Mouse (Mus musculus): ENCODE data around the gene Dido1. TPM values are rescaled to one million over a fixed set of nuclear protein-coding genes. Genes with fewer than 3 reads are reported as not detected.

Dido1 gene
- polyA plus RNA-seq, 1 experiment from 2014 or later: 31.5 TPM

DNA sequence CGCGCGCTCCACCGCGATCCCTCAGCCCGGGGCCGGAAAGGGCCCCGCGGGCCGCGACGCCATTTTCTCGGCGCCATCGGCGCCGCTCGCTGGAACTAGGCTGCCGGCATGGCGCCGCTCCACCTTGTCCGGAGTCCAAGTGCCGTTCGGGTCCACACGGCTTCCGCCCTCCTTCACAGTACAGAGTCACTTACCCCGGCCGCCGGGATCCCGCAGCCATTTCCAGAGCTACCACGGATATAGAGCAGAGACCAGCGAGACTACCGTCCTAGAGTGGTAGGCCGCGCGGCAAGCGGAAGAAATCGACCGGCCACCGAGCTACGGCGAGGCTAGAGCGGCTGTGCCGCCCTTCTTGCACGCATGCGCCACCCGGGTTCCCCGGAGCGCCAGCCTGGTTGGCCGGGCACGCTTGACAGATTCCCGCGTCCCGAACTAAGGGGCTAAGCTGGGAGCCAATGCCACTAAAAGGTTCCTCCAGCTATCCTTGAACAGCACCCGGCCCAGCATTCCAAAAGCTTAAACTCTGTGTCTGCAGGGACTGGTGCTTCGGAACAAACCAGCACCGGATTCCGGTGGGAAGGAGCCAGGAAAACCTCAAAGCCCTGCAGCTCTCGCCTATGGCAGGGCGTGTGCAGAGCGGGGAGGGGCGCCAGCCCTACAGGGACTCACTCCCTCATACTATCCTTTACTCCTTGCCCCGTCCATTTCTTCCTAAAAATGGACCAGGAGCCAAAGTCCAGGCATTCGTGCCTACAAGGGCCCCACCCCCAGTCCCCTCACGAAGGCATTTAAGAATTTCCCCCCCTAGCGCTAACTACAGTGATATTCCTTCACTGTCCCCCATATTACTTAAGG lies 7.8 kb downstream of the Dido1 start:
- Histone ChIP-seq H3K9me3 (ENCODE audit: control insufficient read depth, low read length) (no peaks in the 10 kb centered on the region), H3K4me2 (ENCODE audit: low read depth) (peak overlapping the region; percentile 93), H3K9ac (ENCODE audit: low read length) (peak overlapping the region; percentile 97), H3K4me3 (ENCODE audit: low read depth, low read length) (peak overlapping the region; percentile 90), H3K36me3 (ENCODE audit: control insufficient read depth, insufficient read depth, low read length) (no peaks in the 10 kb centered on the region), H3K27ac (ENCODE audit: low read depth, low read length) (peak overlapping the region; percentile 85), H3K4me1 (ENCODE audit: control insufficient read depth, insufficient read depth, low read length) (peaks cover 19% of the 10 kb centered on the region), H3K27me3 (ENCODE audit: control insufficient read depth, insufficient read depth, low read length) (no peaks in the 10 kb centered on the region)
- DNase-seq (ENCODE audit: low spot score) (peak; percentile 93), ATAC-seq (ENCODE audit: insufficient read depth, low FRiP score, low TSS enrichment) (peak; percentile 95)
- under 1% methylated on average over 66 of the region's 66 CpGs for WGBS

DNA sequence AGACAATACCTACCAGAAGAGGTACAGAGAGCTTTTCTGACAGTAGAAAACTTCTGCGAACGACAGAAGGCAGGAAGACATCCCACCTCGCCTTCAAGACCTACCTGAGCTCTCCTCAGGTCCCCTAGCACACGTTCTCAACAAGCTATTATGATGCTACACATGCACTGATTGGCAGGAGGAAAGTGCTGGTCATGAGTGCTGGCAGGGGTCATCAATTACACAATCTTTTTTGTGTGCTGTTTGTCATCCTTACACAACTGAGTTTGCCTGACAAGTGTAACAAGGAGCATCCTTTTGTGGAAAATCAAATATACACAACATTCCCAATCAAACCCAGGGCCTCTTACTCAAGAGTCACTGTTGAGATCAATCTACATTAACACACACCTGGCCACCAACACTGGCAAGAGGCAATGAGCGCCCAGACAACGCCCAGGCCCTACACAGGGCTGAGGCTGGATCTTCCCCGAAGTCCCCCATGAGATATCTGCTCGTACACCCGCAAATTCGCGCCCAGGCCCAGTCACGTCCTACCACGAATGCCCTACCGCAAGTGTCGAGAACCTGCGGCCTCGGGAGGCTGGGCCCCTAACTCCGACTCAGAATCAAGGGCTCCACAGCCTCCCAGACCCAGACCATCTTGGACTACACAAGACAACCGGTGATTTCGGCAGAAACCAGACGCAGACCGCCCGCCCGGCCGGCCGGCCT lies 8.6 kb downstream of the Dido1 start:
- Histone ChIP-seq H3K27ac (ENCODE audit: low read depth, low read length) (peak overlapping the region; percentile 85), H3K4me2 (ENCODE audit: low read depth) (peak overlapping the region; percentile 93), H3K4me1 (ENCODE audit: control insufficient read depth, insufficient read depth, low read length) (peaks cover 19% of the 10 kb centered on the region), H3K9ac (ENCODE audit: low read length) (peak overlapping the region; percentile 97), H3K4me3 (ENCODE audit: low read depth, low read length) (peak overlapping the region; percentile 90), H3K27me3 (ENCODE audit: control insufficient read depth, insufficient read depth, low read length) (no peaks in the 10 kb centered on the region), H3K9me3 (ENCODE audit: control insufficient read depth, low read length) (no peaks in the 10 kb centered on the region), H3K36me3 (ENCODE audit: control insufficient read depth, insufficient read depth, low read length) (no peaks in the 10 kb centered on the region)
- DNase-seq (ENCODE audit: low spot score) (no peak), ATAC-seq (ENCODE audit: insufficient read depth, low FRiP score, low TSS enrichment) (peak; percentile 8; the same call in 1 of the 2 replicates)
- 7% methylated on average over 26 of the region's 26 CpGs for WGBS

DNA sequence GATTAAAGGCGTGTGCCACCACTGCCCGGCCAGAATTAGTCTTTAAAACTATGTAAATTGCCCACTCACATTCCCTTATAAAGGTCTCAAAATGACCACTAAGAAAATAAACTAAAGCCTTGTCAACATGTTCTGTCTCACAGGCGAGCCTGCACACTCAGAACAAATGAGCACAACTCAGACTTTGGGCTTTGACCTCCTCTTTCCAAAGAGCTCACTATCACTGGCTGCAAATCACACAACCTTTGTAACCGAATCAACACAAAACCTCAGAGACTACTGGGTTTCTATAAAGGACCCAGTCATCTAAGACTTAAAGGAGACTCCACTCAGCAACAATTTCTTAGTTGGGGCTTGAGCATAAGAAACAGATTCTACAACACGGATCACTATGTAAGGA lies 9.3 kb downstream of the Dido1 start:
- H3K9ac ChIP-seq (ENCODE audit: low read length): 0 out of 2 replicates have a peak overlapping the region, but pooled peaks have one; percentile 15
- DNase-seq (ENCODE audit: low spot score) (no peak), ATAC-seq (ENCODE audit: insufficient read depth, low FRiP score, low TSS enrichment) (no peak)
- no peaks in the 10 kb centered on the region for H3K36me3 ChIP-seq (ENCODE audit: control insufficient read depth, insufficient read depth, low read length)
- H3K27ac ChIP-seq (ENCODE audit: low read depth, low read length): no peak overlapping the region
- H3K4me2 ChIP-seq (ENCODE audit: low read depth): peak overlapping the region; percentile 93
- H3K27me3 ChIP-seq (ENCODE audit: control insufficient read depth, insufficient read depth, low read length): no peaks in the 10 kb centered on the region
- H3K4me1 ChIP-seq (ENCODE audit: control insufficient read depth, insufficient read depth, low read length): peaks cover 19% of the 10 kb centered on the region
- no peaks in the 10 kb centered on the region for H3K9me3 ChIP-seq (ENCODE audit: control insufficient read depth, low read length)
- 82% methylated on average over 5 of the region's 5 CpGs for WGBS
- H3K4me3 ChIP-seq (ENCODE audit: low read depth, low read length): peak overlapping the region; percentile 90

DNA sequence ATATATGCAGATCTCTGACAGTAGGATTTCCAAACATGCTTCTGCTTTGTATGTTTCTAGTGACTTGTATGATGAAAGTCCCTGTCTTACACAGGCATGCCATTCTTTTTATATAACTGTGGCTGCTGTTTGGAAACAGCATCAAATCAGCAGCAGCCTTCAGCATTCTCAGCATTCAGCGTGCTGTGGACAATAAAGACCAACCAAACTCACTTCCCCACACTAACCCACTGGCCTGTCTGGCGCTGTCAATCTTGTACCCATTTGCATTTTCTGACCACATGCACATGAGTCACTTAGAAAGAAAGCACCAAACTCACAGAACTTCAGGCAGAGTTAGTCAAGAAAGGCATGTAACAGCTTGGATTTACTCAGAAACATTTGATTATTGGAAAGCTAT lies 14.6 kb downstream of the Dido1 start:
- DNase-seq (ENCODE audit: low spot score) (no peak), ATAC-seq (ENCODE audit: insufficient read depth, low FRiP score, low TSS enrichment) (no peak)
- no peaks in the 10 kb centered on the region; the same call in 1 of the 2 replicates for H3K36me3 ChIP-seq (ENCODE audit: control insufficient read depth, insufficient read depth, low read length)
- no peak overlapping the region for H3K4me3 ChIP-seq (ENCODE audit: low read depth, low read length)
- H3K4me1 ChIP-seq (ENCODE audit: control insufficient read depth, insufficient read depth, low read length): peaks cover 12% of the 10 kb centered on the region; the same call in 1 of the 2 replicates
- no peaks in the 10 kb centered on the region for H3K9me3 ChIP-seq (ENCODE audit: control insufficient read depth, low read length)
- H3K4me2 ChIP-seq (ENCODE audit: low read depth): no peak overlapping the region
- no peak overlapping the region for H3K9ac ChIP-seq (ENCODE audit: low read length)
- no peak overlapping the region for H3K27ac ChIP-seq (ENCODE audit: low read depth, low read length)
- 85% methylated on average over 2 of the region's 2 CpGs for WGBS
- no peaks in the 10 kb centered on the region for H3K27me3 ChIP-seq (ENCODE audit: control insufficient read depth, insufficient read depth, low read length)

DNA sequence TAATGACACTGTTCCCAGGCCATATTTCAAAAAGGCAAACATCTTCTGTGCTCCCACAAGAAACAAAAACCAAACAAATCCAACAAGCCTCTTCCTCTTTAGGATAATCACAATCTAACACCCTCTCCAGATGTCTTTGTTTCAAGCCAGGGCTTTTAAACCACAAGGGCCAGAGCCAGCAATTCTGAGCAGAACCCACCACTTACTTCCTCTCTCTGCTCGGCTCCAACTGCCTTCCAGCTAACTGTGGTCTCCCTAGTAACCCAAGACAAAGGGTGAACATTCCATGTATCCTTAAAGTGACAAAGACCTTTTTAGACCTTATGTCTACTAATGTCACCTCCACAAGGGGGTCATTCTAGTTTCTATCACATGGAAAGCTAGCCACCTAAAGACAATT lies 17.2 kb downstream of the Dido1 start:
- DNase-seq (ENCODE audit: low spot score) (no peak), ATAC-seq (ENCODE audit: insufficient read depth, low FRiP score, low TSS enrichment) (peak; percentile 48; the same call in 1 of the 2 replicates)
- 0% methylated on average over 1 of the region's 1 CpGs for WGBS
- no peak overlapping the region for H3K4me2 ChIP-seq (ENCODE audit: low read depth)
- H3K27me3 ChIP-seq (ENCODE audit: control insufficient read depth, insufficient read depth, low read length): no peaks in the 10 kb centered on the region
- H3K4me1 ChIP-seq (ENCODE audit: control insufficient read depth, insufficient read depth, low read length): peaks cover 8% of the 10 kb centered on the region; the same call in 1 of the 2 replicates
- H3K36me3 ChIP-seq (ENCODE audit: control insufficient read depth, insufficient read depth, low read length): peaks cover 10% of the 10 kb centered on the region
- no peaks in the 10 kb centered on the region for H3K9me3 ChIP-seq (ENCODE audit: control insufficient read depth, low read length)
- H3K4me3 ChIP-seq (ENCODE audit: low read depth, low read length): no peak overlapping the region
- peak overlapping the region; percentile 24; the same call in 1 of the 2 replicates for H3K27ac ChIP-seq (ENCODE audit: low read depth, low read length)
- 0 out of 2 replicates have a peak overlapping the region, but pooled peaks have one; percentile 2 for H3K9ac ChIP-seq (ENCODE audit: low read length)

DNA sequence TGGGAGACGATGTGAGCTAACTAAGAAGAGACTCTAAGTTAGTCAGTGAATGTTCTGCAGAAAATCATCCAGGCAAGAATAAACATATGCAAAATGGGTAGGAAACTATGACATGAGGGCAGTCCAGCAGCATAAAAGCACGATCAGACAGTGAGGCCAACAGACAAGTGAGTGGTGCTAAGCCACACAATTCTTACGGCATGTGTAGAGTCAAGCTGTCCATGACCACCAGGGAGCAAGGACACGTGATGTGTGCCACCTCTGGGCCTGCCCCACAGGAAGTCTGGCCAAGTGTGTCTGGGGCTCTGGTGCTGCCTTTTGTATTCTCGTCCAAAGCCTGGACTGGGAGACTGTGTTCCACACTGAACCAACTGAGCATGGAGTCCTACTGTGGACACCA lies 20.0 kb downstream of the Dido1 start:
- no peak overlapping the region for H3K27ac ChIP-seq (ENCODE audit: low read depth, low read length)
- 91% methylated on average over 5 of the region's 5 CpGs for WGBS
- H3K27me3 ChIP-seq (ENCODE audit: control insufficient read depth, insufficient read depth, low read length): no peaks in the 10 kb centered on the region
- DNase-seq (ENCODE audit: low spot score): no peak
- H3K4me3 ChIP-seq (ENCODE audit: low read depth, low read length): no peak overlapping the region
- H3K4me1 ChIP-seq (ENCODE audit: control insufficient read depth, insufficient read depth, low read length): peaks cover 8% of the 10 kb centered on the region; the same call in 1 of the 2 replicates
- peaks cover 13% of the 10 kb centered on the region for H3K36me3 ChIP-seq (ENCODE audit: control insufficient read depth, insufficient read depth, low read length)
- no peak overlapping the region for H3K4me2 ChIP-seq (ENCODE audit: low read depth)
- H3K9ac ChIP-seq (ENCODE audit: low read length): no peak overlapping the region
- no peak for ATAC-seq (ENCODE audit: insufficient read depth, low FRiP score, low TSS enrichment)
- no peaks in the 10 kb centered on the region for H3K9me3 ChIP-seq (ENCODE audit: control insufficient read depth, low read length)

DNA sequence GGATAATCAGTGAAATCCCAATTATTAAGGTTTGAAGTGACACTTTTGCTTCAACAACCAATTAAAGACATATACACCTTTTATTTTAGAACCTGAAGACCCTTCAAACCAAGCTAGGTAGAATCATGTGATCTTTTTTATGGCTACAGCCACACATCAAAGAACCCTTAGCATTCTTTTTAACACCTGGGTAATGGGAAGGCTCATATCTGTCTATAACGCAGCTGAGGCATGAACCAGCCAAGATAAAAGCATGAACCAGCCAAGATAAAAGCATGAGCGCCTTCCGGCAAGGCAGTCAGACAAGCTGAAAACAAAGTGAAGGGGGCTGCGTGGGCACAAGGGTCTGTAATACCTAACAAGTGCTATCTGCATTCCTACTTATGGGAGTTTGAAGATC lies 25.8 kb downstream of the Dido1 start:
- Histone ChIP-seq H3K4me1 (ENCODE audit: control insufficient read depth, insufficient read depth, low read length) (no peaks in the 10 kb centered on the region), H3K36me3 (ENCODE audit: control insufficient read depth, insufficient read depth, low read length) (peaks cover 22% of the 10 kb centered on the region), H3K4me3 (ENCODE audit: low read depth, low read length) (no peak overlapping the region), H3K27ac (ENCODE audit: low read depth, low read length) (no peak overlapping the region), H3K9ac (ENCODE audit: low read length) (no peak overlapping the region), H3K27me3 (ENCODE audit: control insufficient read depth, insufficient read depth, low read length) (no peaks in the 10 kb centered on the region), H3K9me3 (ENCODE audit: control insufficient read depth, low read length) (no peaks in the 10 kb centered on the region), H3K4me2 (ENCODE audit: low read depth) (no peak overlapping the region)
- ATAC-seq (ENCODE audit: insufficient read depth, low FRiP score, low TSS enrichment): no peak
- no peak for DNase-seq (ENCODE audit: low spot score)
- WGBS: 95% methylated on average over 4 of the region's 4 CpGs

DNA sequence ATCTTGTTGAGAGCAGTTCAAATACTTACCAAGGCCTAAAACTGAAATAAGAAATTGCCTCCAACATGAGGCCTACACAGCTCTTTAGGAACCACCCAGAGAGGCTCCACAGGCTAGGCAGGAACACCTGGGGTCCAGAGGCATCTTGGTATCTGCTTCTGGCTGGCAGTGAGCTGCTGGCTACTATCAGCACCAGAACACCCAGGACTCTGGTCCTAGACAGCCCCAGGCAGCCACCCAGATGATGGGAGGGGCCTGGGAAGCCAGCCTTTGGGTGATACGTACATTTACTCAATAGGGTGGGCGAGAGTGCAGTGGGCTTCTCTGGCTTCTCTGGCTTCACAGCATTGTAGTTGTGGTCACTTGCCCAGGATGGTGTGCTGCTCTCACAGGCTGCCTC lies 26.3 kb downstream of the Dido1 start:
- Histone ChIP-seq H3K9ac (ENCODE audit: low read length) (no peak overlapping the region), H3K4me2 (ENCODE audit: low read depth) (no peak overlapping the region), H3K36me3 (ENCODE audit: control insufficient read depth, insufficient read depth, low read length) (peaks cover 19% of the 10 kb centered on the region), H3K27me3 (ENCODE audit: control insufficient read depth, insufficient read depth, low read length) (no peaks in the 10 kb centered on the region), H3K4me3 (ENCODE audit: low read depth, low read length) (no peak overlapping the region), H3K27ac (ENCODE audit: low read depth, low read length) (no peak overlapping the region), H3K9me3 (ENCODE audit: control insufficient read depth, low read length) (no peaks in the 10 kb centered on the region), H3K4me1 (ENCODE audit: control insufficient read depth, insufficient read depth, low read length) (no peaks in the 10 kb centered on the region)
- WGBS: 81% methylated on average over 2 of the region's 2 CpGs
- DNase-seq (ENCODE audit: low spot score) (no peak), ATAC-seq (ENCODE audit: insufficient read depth, low FRiP score, low TSS enrichment) (no peak)
